Mouse (Mus musculus) olfactory bulb, adult 2 months (tissue): ENCODE measurements around the gene Ssh3.

Source experiments
- CTCF ChIP-seq: fragments of 200-500 bp; IDR thresholded peaks from 2 replicates; pipeline ENCODE4 v1.5.1; 2012; ENCODE audit warnings: low read depth, mild to moderate bottlenecking, low read length, moderate library complexity; ENCODE audit not compliant: insufficient read depth
- POLR2A ChIP-seq: fragments of 200-500 bp; IDR thresholded peaks from 2 replicates; pipeline ENCODE4 v1.6.1; 2012; ENCODE audit warnings: mild to moderate bottlenecking, low read depth, low read length, moderate library complexity; ENCODE audit not compliant: insufficient read depth

DNA sequence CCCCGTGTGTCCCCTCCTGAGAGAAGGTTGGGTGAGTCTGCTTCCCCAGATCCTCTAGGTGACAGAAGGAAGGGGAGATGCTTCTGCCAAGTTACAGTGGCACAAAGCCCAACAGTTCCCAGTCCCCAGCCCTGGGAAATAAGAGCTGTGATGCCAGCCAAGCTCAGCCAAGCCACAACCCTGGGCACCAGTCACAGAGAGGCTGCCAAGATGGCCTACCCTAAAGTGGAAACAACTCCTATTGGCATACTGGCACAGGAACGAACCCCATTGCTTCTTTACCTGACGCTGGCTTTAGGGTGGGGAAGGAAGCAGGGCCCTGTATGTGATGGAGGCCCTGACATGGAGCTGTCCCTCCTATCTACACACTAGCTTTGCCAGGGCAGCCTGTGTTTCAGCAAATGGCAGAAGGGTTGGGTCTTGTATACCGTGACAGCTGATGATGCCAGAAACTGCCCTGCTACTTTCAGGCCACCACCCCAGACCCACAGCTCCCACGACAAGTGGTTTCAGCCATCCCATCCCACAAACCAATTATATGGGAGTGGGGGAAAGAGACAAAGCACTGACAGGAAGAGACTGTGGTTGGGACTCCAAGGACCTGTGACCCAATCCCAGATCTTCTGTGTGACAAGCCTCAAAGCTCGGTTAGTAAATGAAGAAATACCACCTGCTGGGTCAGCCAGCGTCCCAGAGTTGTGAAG, 34.1 kb upstream of the Ssh3 start:
- TF ChIP-seq POLR2A (no peak), CTCF (no peak)
